Mouse (Mus musculus) embryo, embryonic 10.5 days (tissue): ENCODE measurements around the gene Fnbp1.
A peak's percentile ranks its signal among the peaks of the same experiment; 100 is the strongest.

ENCODE experiments used
- DNase-seq: peaks from one replicate; pipeline ENCODE4 v3.0.0-alpha.2; 2015; ENCODE audit warnings: low spot score

Gene Fnbp1

GRCm38 (mm10) chr2:31025458-31025857 is 116.3 kb downstream of the Fnbp1 start:
- no peak for DNase-seq

GRCm38 (mm10) chr2:31024618-31025370 is 117.0 kb downstream of the Fnbp1 start:
- DNase-seq = peak; percentile 83

- no peak for DNase-seq
These were observed 117.9 kb downstream of the Fnbp1 start for GRCm38 (mm10) chr2:31023940-31024339.

- DNase-seq = no peak
These were observed 121.6 kb downstream of the Fnbp1 start for GRCm38 (mm10) chr2:31020202-31020601.

GRCm38 (mm10) chr2:31019011-31019410 is 122.8 kb downstream of the Fnbp1 start:
- no peak for DNase-seq

GRCm38 (mm10) chr2:31018519-31018918 is 123.3 kb downstream of the Fnbp1 start:
- DNase-seq = no peak

GRCm38 (mm10) chr2:31017625-31018317 is 124.0 kb downstream of the Fnbp1 start:
- no peak for DNase-seq

GRCm38 (mm10) chr2:31013371-31014120 is 128.3 kb downstream of the Fnbp1 start:
- no peak for DNase-seq

- no peak for DNase-seq
These were observed 134.6 kb downstream of the Fnbp1 start for GRCm38 (mm10) chr2:31007208-31007607.

- no peak for DNase-seq
These were observed 135.4 kb downstream of the Fnbp1 start for GRCm38 (mm10) chr2:31006434-31006833.

GRCm38 (mm10) chr2:31005453-31005852 is 136.4 kb downstream of the Fnbp1 start:
- no peak for DNase-seq

- DNase-seq = no peak
These were observed 139.0 kb downstream of the Fnbp1 start for GRCm38 (mm10) chr2:31002857-31003256.

GRCm38 (mm10) chr2:30998443-30999260 is 143.2 kb downstream of the Fnbp1 start:
- DNase-seq = no peak

GRCm38 (mm10) chr2:30995432-30995996 is 146.3 kb downstream of the Fnbp1 start:
- no peak for DNase-seq

GRCm38 (mm10) chr2:30994853-30995252 is 147.0 kb downstream of the Fnbp1 start:
- DNase-seq = no peak

GRCm38 (mm10) chr2:30990221-30990620 is 151.6 kb downstream of the Fnbp1 start:
- DNase-seq = no peak

GRCm38 (mm10) chr2:30985111-30986020 is 156.4 kb downstream of the Fnbp1 start:
- no peak for DNase-seq

- no peak for DNase-seq
These were observed 158.8 kb downstream of the Fnbp1 start for GRCm38 (mm10) chr2:30983024-30983423.

GRCm38 (mm10) chr2:30981790-30982513 is 159.9 kb downstream of the Fnbp1 start, which contains the start of the genes BC005624 and Usp20:
Gene BC005624 (minus strand): TSS chr2:30982201.
Gene Usp20 (plus strand): TSS chr2:30982279.
- peak; percentile 100 for DNase-seq
